Mouse (Mus musculus) limb, embryonic 12.5 days (tissue): ENCODE measurements around the gene Lrp6. TPM values are rescaled to one million over a fixed set of nuclear protein-coding genes. Genes with fewer than 3 reads are reported as not detected.

Experiments used
- ATAC-seq: fragments of 200-750 bp; cut with Nextera tagmentation; 2 replicates; pipeline ENCODE4 v1.8.0; 2017; ENCODE audit warnings: low read depth, moderate TSS enrichment; ENCODE audit not compliant: insufficient number of reproducible peaks, insufficient read depth, low FRiP score, low TSS enrichment
- H3K27ac ChIP-seq: fragments of 300-500 bp; sonication (generic); 2 replicates; pipeline ENCODE4 v1.5.1; 2016; ENCODE audit warnings: mild to moderate bottlenecking, moderate library complexity
- H3K27me3 ChIP-seq: fragments of 300-500 bp; sonication (generic); 2 replicates; pipeline ENCODE4 v1.6.1; 2016; ENCODE audit warnings: mild to moderate bottlenecking, moderate library complexity
- H3K36me3 ChIP-seq: fragments of 300-500 bp; sonication (generic); 2 replicates; pipeline ENCODE4 v1.6.1; 2016; ENCODE audit warnings: mild to moderate bottlenecking, moderate library complexity
- H3K4me1 ChIP-seq: fragments of 300-500 bp; sonication (generic); replicated peaks from 2 replicates; pipeline ENCODE4 v1.6.1; 2016
- H3K4me2 ChIP-seq: fragments of 300-500 bp; sonication (generic); 2 replicates; pipeline ENCODE4 v1.6.1; 2016; ENCODE audit warnings: mild to moderate bottlenecking, moderate library complexity
- H3K4me3 ChIP-seq: fragments of 300-500 bp; sonication (generic); replicated peaks from 2 replicates; pipeline ENCODE4 v1.5.1; 2016; ENCODE audit warnings: mild to moderate bottlenecking
- H3K9ac ChIP-seq: fragments of 300-500 bp; sonication (generic); replicated peaks from 2 replicates; pipeline ENCODE4 v1.6.1; 2016; ENCODE audit warnings: mild to moderate bottlenecking, moderate library complexity
- H3K9me3 ChIP-seq: fragments of 300-500 bp; sonication (generic); 2 replicates; pipeline ENCODE4 v1.6.1; 2016; ENCODE audit warnings: mild to moderate bottlenecking, moderate library complexity
- WGBS: fragments of 180-500 bp; shearing (Covaris S2); methylation state at CpG from one replicate; pipeline ENCODE4 v1.1.7; 2016; 5-methylcytosine and 5-hydroxymethylcytosine counted together
- polyA plus RNA-seq: library from polyadenylated mRNA; unstranded; fragments of >200 nt; fragmentation: Nextera tagmentation; extraction: Ambion mirVana; gene quantifications from 2 replicates; pipeline ENCODE4 v1.2.1, GENCODE M21; 2016

Gene Lrp6
- polyA plus RNA-seq, 1 experiment from 2014 or later, result 40.8 TPM

DNA sequence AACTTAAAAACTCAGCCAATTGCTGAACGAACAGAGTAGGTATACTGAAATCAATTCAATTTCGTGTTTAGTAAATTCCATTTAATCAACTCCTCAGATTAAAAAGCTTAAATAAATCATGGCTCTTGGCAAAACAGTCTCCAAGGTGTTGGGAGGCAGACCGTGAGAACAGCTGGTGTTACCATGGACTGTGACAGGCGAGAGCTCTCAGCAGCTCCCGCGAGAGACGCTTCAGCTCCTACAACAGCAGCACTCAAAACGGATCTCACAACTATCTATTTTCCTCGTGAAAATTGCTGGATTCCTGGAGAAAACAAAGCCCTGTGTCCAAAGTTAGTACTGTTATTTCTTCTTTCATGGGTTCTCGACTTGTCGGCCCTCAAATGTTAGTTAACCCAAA, 116.8 kb downstream of the Lrp6 start:
- no peak for ATAC-seq
- H3K36me3 ChIP-seq, result peaks cover 65% of the 10 kb centered on the region
- H3K9me3 ChIP-seq, result no peaks in the 10 kb centered on the region
- no peak overlapping the region for H3K9ac ChIP-seq
- H3K4me1 ChIP-seq, result peaks cover 22% of the 10 kb centered on the region
- WGBS, result 69% methylated on average over 11 of the region's 11 CpGs
- H3K27ac ChIP-seq, result peak overlapping the region; percentile 26; the same call in 1 of the 2 replicates
- no peak overlapping the region for H3K4me2 ChIP-seq
- H3K4me3 ChIP-seq, result no peak overlapping the region
- no peaks in the 10 kb centered on the region for H3K27me3 ChIP-seq

DNA sequence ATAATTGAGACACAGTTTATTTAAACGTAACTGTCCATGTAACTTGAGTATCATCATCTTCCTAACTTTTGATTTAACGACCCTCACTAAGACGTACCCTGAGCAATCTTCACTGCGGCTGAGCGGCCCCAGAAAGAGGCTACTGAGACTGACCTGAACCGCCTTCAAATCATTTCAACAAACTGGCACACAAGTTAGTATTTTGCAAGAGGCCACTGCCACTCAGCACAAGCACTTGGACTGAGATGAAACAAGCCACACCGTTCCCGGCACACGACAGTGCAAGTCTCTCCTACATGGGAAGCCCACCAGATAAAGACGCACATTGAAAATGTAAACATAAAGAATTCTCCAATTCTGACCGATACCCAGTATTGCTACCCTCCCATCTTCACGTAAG, 118.3 kb downstream of the Lrp6 start:
- Histone ChIP-seq H3K36me3 (peaks cover 54% of the 10 kb centered on the region), H3K4me3 (no peak overlapping the region), H3K4me1 (peaks cover 22% of the 10 kb centered on the region), H3K4me2 (no peak overlapping the region), H3K9ac (no peak overlapping the region), H3K27ac (no peak overlapping the region), H3K9me3 (no peaks in the 10 kb centered on the region), H3K27me3 (no peaks in the 10 kb centered on the region)
- WGBS, result 92% methylated on average over 12 of the region's 12 CpGs
- ATAC-seq, result no peak

DNA sequence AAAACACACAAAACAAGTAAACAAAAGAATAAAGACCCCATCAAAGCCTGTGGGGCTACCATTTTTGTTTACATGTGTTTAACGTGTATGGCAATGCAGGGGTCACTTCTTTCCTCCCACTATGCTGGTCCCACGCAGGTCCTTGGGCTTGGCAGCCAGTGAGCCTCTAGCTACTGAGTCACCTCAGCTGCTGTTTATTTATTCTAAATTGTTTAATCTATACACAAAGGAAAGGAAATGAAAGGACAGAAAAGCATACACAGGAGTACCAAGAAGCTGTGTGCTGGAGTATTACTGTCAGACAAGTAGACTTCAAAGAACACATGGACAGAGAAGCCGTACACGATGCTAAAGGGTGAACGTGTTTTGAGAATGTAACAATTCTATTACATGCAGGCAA, 122.8 kb downstream of the Lrp6 start:
- Histone ChIP-seq H3K27ac (no peak overlapping the region), H3K27me3 (no peaks in the 10 kb centered on the region), H3K9me3 (no peaks in the 10 kb centered on the region), H3K4me3 (no peak overlapping the region), H3K36me3 (peaks cover 21% of the 10 kb centered on the region), H3K4me2 (no peak overlapping the region), H3K9ac (no peak overlapping the region), H3K4me1 (peaks cover 21% of the 10 kb centered on the region)
- no peak for ATAC-seq
- WGBS, result 89% methylated on average over 5 of the region's 5 CpGs

GRCm38 (mm10) chr6:134443198-134443904, 123.4 kb downstream of the Lrp6 start:
- H3K36me3 ChIP-seq, result peaks cover 16% of the 10 kb centered on the region
- H3K4me1 ChIP-seq, result peaks cover 27% of the 10 kb centered on the region
- ATAC-seq, result no peak
- H3K4me3 ChIP-seq, result no peak overlapping the region
- H3K9me3 ChIP-seq, result no peaks in the 10 kb centered on the region
- WGBS, result 80% methylated on average over 9 of the region's 9 CpGs
- no peaks in the 10 kb centered on the region for H3K27me3 ChIP-seq
- H3K9ac ChIP-seq, result no peak overlapping the region
- no peak overlapping the region for H3K4me2 ChIP-seq
- no peak overlapping the region for H3K27ac ChIP-seq

- WGBS, result 91% methylated on average over 5 of the region's 5 CpGs
- H3K27ac ChIP-seq, result no peak overlapping the region
- peaks cover 33% of the 10 kb centered on the region for H3K4me1 ChIP-seq
- ATAC-seq, result no peak
- H3K4me2 ChIP-seq, result no peak overlapping the region
- H3K36me3 ChIP-seq, result peaks cover 16% of the 10 kb centered on the region
- no peaks in the 10 kb centered on the region for H3K27me3 ChIP-seq
- H3K9ac ChIP-seq, result no peak overlapping the region
- H3K9me3 ChIP-seq, result no peaks in the 10 kb centered on the region
- H3K4me3 ChIP-seq, result no peak overlapping the region
These were observed 124.5 kb downstream of the Lrp6 start for GRCm38 (mm10) chr6:134442219-134442618.

GRCm38 (mm10) chr6:134441716-134442115, 125.0 kb downstream of the Lrp6 start:
- Histone ChIP-seq H3K36me3 (peaks cover 16% of the 10 kb centered on the region), H3K4me2 (no peak overlapping the region), H3K4me1 (peaks cover 37% of the 10 kb centered on the region), H3K9me3 (no peaks in the 10 kb centered on the region), H3K27me3 (no peaks in the 10 kb centered on the region), H3K4me3 (no peak overlapping the region), H3K9ac (no peak overlapping the region), H3K27ac (no peak overlapping the region)
- ATAC-seq, result no peak
- WGBS, result 94% methylated on average over 3 of the region's 3 CpGs

- H3K36me3 ChIP-seq, result peaks cover 4% of the 10 kb centered on the region
- H3K4me3 ChIP-seq, result peak overlapping the region; percentile 27
- 10% methylated on average over 10 of the region's 10 CpGs for WGBS
- H3K27me3 ChIP-seq, result no peaks in the 10 kb centered on the region
- H3K4me2 ChIP-seq, result peak overlapping the region; percentile 60
- peaks cover 37% of the 10 kb centered on the region for H3K4me1 ChIP-seq
- H3K9ac ChIP-seq, result peak overlapping the region; percentile 37; the same call in 1 of the 2 replicates
- peak; percentile 72 for ATAC-seq
- peak overlapping the region; percentile 95 for H3K27ac ChIP-seq
- no peaks in the 10 kb centered on the region for H3K9me3 ChIP-seq
These were observed 126.7 kb downstream of the Lrp6 start for GRCm38 (mm10) chr6:134440023-134440422.

GRCm38 (mm10) chr6:134439401-134440021, 127.3 kb downstream of the Lrp6 start:
- H3K27ac ChIP-seq, result peak overlapping the region; percentile 95
- H3K4me1 ChIP-seq, result peaks cover 39% of the 10 kb centered on the region
- peak overlapping the region; percentile 27 for H3K4me3 ChIP-seq
- no peaks in the 10 kb centered on the region for H3K27me3 ChIP-seq
- ATAC-seq, result peak; percentile 88
- no peaks in the 10 kb centered on the region for H3K36me3 ChIP-seq
- peak overlapping the region; percentile 37; the same call in 1 of the 2 replicates for H3K9ac ChIP-seq
- WGBS, result 7% methylated on average over 23 of the region's 23 CpGs
- H3K9me3 ChIP-seq, result no peaks in the 10 kb centered on the region
- peak overlapping the region; percentile 60 for H3K4me2 ChIP-seq

- H3K36me3 ChIP-seq, result no peaks in the 10 kb centered on the region
- no peak overlapping the region for H3K27ac ChIP-seq
- H3K4me2 ChIP-seq, result no peak overlapping the region
- H3K9ac ChIP-seq, result no peak overlapping the region
- ATAC-seq, result no peak
- peaks cover 45% of the 10 kb centered on the region for H3K4me1 ChIP-seq
- H3K27me3 ChIP-seq, result no peaks in the 10 kb centered on the region
- 72% methylated on average over 5 of the region's 5 CpGs for WGBS
- H3K4me3 ChIP-seq, result no peak overlapping the region
- H3K9me3 ChIP-seq, result no peaks in the 10 kb centered on the region
These were observed 129.8 kb downstream of the Lrp6 start for GRCm38 (mm10) chr6:134436955-134437354.

DNA sequence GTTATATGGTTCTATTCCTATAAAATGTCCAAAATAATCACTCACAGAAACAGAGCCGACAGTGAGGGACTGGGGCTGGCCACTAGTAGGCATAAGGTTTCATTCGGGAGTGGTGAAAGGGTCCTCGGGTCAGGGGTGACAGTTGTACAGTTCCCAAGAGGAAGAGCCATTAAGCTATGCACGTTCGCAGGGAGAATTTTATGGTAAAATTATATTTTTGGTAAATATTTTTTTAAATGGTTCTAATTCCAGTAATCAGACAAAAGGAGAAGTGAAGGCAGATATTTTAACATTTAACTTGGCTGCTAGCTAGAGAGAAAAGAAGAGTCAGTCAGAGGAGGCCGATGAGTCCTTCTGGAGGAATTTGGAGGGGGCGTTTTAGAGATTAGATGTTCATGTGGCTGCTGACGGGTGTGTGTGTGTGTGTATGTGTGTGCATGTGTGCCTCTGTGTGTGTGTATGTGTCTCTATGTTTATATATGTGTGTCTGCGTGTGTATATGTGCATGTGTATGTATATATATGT, 131.8 kb downstream of the Lrp6 start:
- Histone ChIP-seq H3K9me3 (no peaks in the 10 kb centered on the region), H3K27me3 (no peaks in the 10 kb centered on the region), H3K4me2 (no peak overlapping the region), H3K4me3 (no peak overlapping the region), H3K9ac (no peak overlapping the region), H3K4me1 (peaks cover 41% of the 10 kb centered on the region), H3K27ac (no peak overlapping the region), H3K36me3 (no peaks in the 10 kb centered on the region)
- no peak for ATAC-seq
- 66% methylated on average over 9 of the region's 9 CpGs for WGBS

DNA sequence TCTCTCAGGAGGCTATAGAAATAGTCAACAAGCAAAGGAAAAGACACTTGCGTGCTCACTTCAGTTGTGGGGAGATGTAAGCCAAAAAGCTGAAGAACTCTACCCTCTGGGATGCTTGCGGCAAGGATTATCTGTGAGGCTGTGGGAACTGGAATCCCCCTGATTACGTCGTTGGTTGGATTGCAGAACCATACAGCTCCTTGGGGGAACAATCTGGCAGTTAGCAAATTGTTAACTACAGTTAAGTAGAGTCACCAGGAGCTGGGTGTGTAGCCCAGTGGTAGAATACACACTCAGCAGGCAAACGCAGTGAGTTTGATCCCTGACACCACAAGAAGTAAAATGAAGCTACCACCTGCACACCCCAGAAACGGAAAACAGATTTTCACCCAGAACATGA, 132.7 kb downstream of the Lrp6 start:
- Histone ChIP-seq H3K36me3 (no peaks in the 10 kb centered on the region), H3K27me3 (no peaks in the 10 kb centered on the region), H3K4me3 (no peak overlapping the region), H3K4me2 (no peak overlapping the region), H3K9ac (no peak overlapping the region), H3K4me1 (peaks cover 37% of the 10 kb centered on the region), H3K27ac (no peak overlapping the region), H3K9me3 (no peaks in the 10 kb centered on the region)
- WGBS, result 70% methylated on average over 6 of the region's 6 CpGs
- no peak for ATAC-seq
